Mouse (Mus musculus): ENCODE measurements around the gene Inpp5f.
"Not testable (repeated sequence)": the region's sequence is repeated elsewhere in the genome, so short reads cannot be mapped to it uniquely, and the experiment has no call there.

The Inpp5f gene

GRCm38 (mm10) chr7:128668831-128669230 is 57.7 kb downstream of the Inpp5f start:
- DNase-seq = no peak

- DNase-seq = peak; percentile 42
Measured at GRCm38 (mm10) chr7:128671952-128672351, 60.8 kb downstream of the Inpp5f start.

- DNase-seq = no peak
Measured at GRCm38 (mm10) chr7:128672408-128673010, 61.4 kb downstream of the Inpp5f start.

GRCm38 (mm10) chr7:128678546-128678945 is 67.4 kb downstream of the Inpp5f start:
- DNase-seq = no peak

- peak; percentile 81 for DNase-seq
Measured at GRCm38 (mm10) chr7:128687821-128688564, 76.9 kb downstream of the Inpp5f start.

GRCm38 (mm10) chr7:128689347-128689746 is 78.2 kb downstream of the Inpp5f start:
- DNase-seq = no peak

- DNase-seq = peak; percentile 95
Measured at GRCm38 (mm10) chr7:128690070-128690469, 78.9 kb downstream of the Inpp5f start.

GRCm38 (mm10) chr7:128690796-128691195 is 79.7 kb downstream of the Inpp5f start:
- peak; percentile 61 for DNase-seq

- DNase-seq = no peak
Measured at GRCm38 (mm10) chr7:128692163-128692562, 81.0 kb downstream of the Inpp5f start.

- no peak for DNase-seq
Measured at GRCm38 (mm10) chr7:128694848-128695247, 83.7 kb downstream of the Inpp5f start.

- DNase-seq = not testable (repeated sequence)
Measured at GRCm38 (mm10) chr7:128699959-128700358, 88.8 kb downstream of the Inpp5f start.

GRCm38 (mm10) chr7:128705735-128706134 is 94.6 kb downstream of the Inpp5f start:
- peak; percentile 57 for DNase-seq

GRCm38 (mm10) chr7:128717991-128718390 is 106.9 kb downstream of the Inpp5f start:
- no peak for DNase-seq

GRCm38 (mm10) chr7:128724761-128725160 is 113.6 kb downstream of the Inpp5f start:
- DNase-seq = peak; percentile 71

- DNase-seq = no peak
Measured at GRCm38 (mm10) chr7:128725189-128725588, 114.1 kb downstream of the Inpp5f start.

GRCm38 (mm10) chr7:128726999-128727398 is 115.9 kb downstream of the Inpp5f start:
- no peak for DNase-seq

GRCm38 (mm10) chr7:128727701-128728100 is 116.6 kb downstream of the Inpp5f start:
- no peak for DNase-seq

- DNase-seq = no peak
Measured at GRCm38 (mm10) chr7:128728738-128729137, 117.6 kb downstream of the Inpp5f start.

- no peak for DNase-seq
Measured at GRCm38 (mm10) chr7:128731585-128731984, 120.5 kb downstream of the Inpp5f start.

- DNase-seq = no peak
Measured at GRCm38 (mm10) chr7:128738041-128738440, 126.9 kb downstream of the Inpp5f start.

GRCm38 (mm10) chr7:128739116-128739461 is 128.0 kb downstream of the Inpp5f start:
- DNase-seq = no peak

- peak; percentile 38 for DNase-seq
Measured at GRCm38 (mm10) chr7:128739462-128740277, 128.5 kb downstream of the Inpp5f start.

GRCm38 (mm10) chr7:128740334-128740733 is 129.2 kb downstream of the Inpp5f start, which contains the start of gene Mcmbp:
Gene Mcmbp (minus strand): TSS chr7:128740495.
- DNase-seq = peak; percentile 98

GRCm38 (mm10) chr7:128743898-128744297 is 132.8 kb downstream of the Inpp5f start:
- DNase-seq = no peak

Data from right cerebral cortex, postnatal 14 days (tissue).